Mouse (Mus musculus) C2C12 (cell line): ENCODE data around the gene Mrvi1. TPM values are rescaled to one million over a fixed set of nuclear protein-coding genes. Genes with fewer than 3 reads are reported as not detected.

Experiments
- H3K27me3 ChIP-seq: one replicate; pipeline ENCODE4 v1.6.1; 2011; ENCODE audit not compliant: control insufficient read depth, insufficient read depth, insufficient read length
- H3K36me3 ChIP-seq: one replicate; pipeline ENCODE4 v1.6.1; 2011; ENCODE audit not compliant: control insufficient read depth, insufficient read depth
- H3K4me3 ChIP-seq: one replicate; pipeline ENCODE4 v1.5.1; 2011; ENCODE audit warnings: mild to moderate bottlenecking, control low read depth; ENCODE audit not compliant: poor library complexity, insufficient read depth, severe bottlenecking
- H3K79me2 ChIP-seq: one replicate; pipeline ENCODE4 v1.6.1; 2011; ENCODE audit not compliant: control insufficient read depth, insufficient read depth
- H3K79me3 ChIP-seq: one replicate; pipeline ENCODE4 v1.6.1; 2011; ENCODE audit warnings: low read depth, control low read depth
- H3ac ChIP-seq: one replicate; pipeline ENCODE3; 2011; ENCODE audit warnings: low read depth; ENCODE audit not compliant: control insufficient read depth, insufficient read length
- CEBPB ChIP-seq: IDR thresholded peaks from one replicate; pipeline ENCODE4 v1.6.1; 2011; ENCODE audit warnings: low read depth, mild to moderate bottlenecking, control low read depth, moderate library complexity
- CTCF ChIP-seq: IDR thresholded peaks from one replicate; pipeline ENCODE4 v1.5.1; 2011; ENCODE audit not compliant: control insufficient read depth, insufficient read depth, insufficient read length
- FOSL1 ChIP-seq: IDR thresholded peaks from one replicate; pipeline ENCODE4 v1.8.0; 2011; ENCODE audit warnings: mild to moderate bottlenecking, low read length; ENCODE audit not compliant: poor library complexity, insufficient read depth, severe bottlenecking
- MAX ChIP-seq: IDR thresholded peaks from one replicate; pipeline ENCODE4 v1.6.1; 2011; ENCODE audit warnings: mild to moderate bottlenecking, control low read depth
- MYOD1 ChIP-seq: IDR thresholded peaks from one replicate; pipeline ENCODE4 v1.6.1; 2011; ENCODE audit warnings: low read depth; ENCODE audit not compliant: control insufficient read depth, insufficient read length
- MYOG ChIP-seq: IDR thresholded peaks from one replicate; pipeline ENCODE4 v1.6.1; 2011; ENCODE audit not compliant: control insufficient read depth, insufficient read length; ENCODE audit errors: extremely low read depth
- USF1 ChIP-seq: IDR thresholded peaks from one replicate; pipeline ENCODE4 v1.6.1; 2011; ENCODE audit warnings: low read depth, mild to moderate bottlenecking, control low read depth, moderate library complexity
- polyA plus RNA-seq: library from polyadenylated mRNA; unstranded; fragments of >200 nt; fragmentation: generic; extraction: Trizol; gene quantifications from one replicate; pipeline ENCODE4 v1.2.1, GENCODE M21; 2012; ENCODE audit warnings: missing spikeins

The Mrvi1 gene
- polyA plus RNA-seq, 1 experiment = 0.05 TPM

DNA sequence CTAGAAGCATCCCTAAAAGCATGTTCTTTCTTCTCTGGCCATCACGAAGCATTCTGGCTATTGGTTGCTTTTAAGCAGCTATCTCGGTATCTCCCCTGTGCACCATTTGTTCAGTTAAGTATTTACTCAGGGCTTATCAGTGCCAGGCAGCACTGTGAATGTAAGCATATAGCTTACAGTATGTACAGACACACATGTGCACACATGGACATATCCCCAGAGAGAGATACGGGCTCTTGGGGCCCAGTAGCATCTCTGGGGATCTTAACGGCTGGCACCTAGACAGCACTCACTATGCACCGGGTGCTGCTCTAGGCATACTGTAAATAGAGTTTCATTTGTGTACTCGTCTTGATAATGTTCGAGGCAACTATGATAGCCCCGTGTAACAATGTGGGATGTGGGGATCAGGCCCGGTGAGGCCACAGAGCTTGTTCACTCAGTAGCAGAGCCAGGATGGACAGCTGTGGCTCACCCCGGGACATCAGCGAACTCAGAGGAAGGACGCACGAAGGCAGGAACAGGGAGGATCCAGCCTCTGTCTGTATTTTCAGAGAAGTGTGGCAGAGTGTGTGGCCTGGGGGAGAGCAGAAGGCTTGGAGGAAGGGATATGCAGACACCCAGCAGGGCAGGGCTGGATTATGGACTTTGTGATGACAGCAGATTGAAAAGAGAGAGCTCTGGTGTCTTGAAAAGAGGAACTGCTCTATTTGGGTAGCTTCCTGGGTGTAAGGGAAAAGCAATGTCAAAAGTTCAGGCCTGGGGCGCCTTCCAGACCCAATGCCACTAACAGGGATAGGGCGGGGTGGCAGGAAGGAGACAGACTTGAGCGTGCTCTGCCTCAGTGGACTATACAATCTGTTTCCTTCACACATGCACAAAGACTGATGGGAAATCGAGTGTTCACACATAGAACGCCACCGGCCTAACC is 61.7 kb downstream of the Mrvi1 start:
- H3K79me3 ChIP-seq = no peaks in the 10 kb centered on the region
- TF ChIP-seq USF1 (no peak), MYOG (no peak), CTCF (no peak), MYOD1 (no peak), CEBPB (no peak), MAX (no peak), FOSL1 (no peak)
- no peaks in the 10 kb centered on the region for H3K36me3 ChIP-seq
- H3K4me3 ChIP-seq = no peak overlapping the region
- no peak overlapping the region for H3ac ChIP-seq
- H3K27me3 ChIP-seq = no peaks in the 10 kb centered on the region
- no peaks in the 10 kb centered on the region for H3K79me2 ChIP-seq

GRCm38 (mm10) chr7:110919721-110920120 is 62.5 kb downstream of the Mrvi1 start:
- TF ChIP-seq MYOG (no peak), CTCF (no peak), USF1 (no peak), MYOD1 (no peak), MAX (no peak), CEBPB (no peak), FOSL1 (no peak)
- no peaks in the 10 kb centered on the region for H3K36me3 ChIP-seq
- no peaks in the 10 kb centered on the region for H3K79me3 ChIP-seq
- H3K27me3 ChIP-seq = no peaks in the 10 kb centered on the region
- no peaks in the 10 kb centered on the region for H3K79me2 ChIP-seq
- H3K4me3 ChIP-seq = no peak overlapping the region
- no peak overlapping the region for H3ac ChIP-seq

DNA sequence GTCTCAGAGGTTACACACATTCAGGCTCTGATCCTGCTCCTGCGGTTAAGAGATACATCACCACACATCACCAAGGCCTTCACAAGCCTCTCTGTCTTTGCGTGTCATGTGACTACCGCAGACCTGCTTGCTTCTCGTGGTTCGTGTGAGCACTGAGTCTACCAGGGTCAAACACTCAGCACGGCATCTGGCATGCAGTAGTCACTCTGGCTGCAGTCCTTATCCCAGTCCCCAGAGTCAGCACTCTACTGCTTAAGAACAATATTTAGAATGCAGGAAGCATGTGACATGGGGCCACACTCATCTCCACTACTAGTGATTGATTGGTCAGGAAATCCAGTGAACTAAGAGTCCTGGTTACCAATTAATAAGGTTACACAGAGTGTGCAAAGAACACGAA is 66.3 kb downstream of the Mrvi1 start:
- no peak overlapping the region for H3K4me3 ChIP-seq
- H3K79me2 ChIP-seq = no peaks in the 10 kb centered on the region
- H3K27me3 ChIP-seq = no peaks in the 10 kb centered on the region
- H3K79me3 ChIP-seq = no peaks in the 10 kb centered on the region
- H3ac ChIP-seq = no peak overlapping the region
- H3K36me3 ChIP-seq = no peaks in the 10 kb centered on the region
- no peak for TF ChIP-seq MAX
- TF ChIP-seq USF1 = no peak
- TF ChIP-seq CEBPB = no peak
- TF ChIP-seq CTCF = no peak
- TF ChIP-seq MYOG = no peak
- no peak for TF ChIP-seq FOSL1
- TF ChIP-seq MYOD1 = no peak

GRCm38 (mm10) chr7:110914531-110914930 is 67.7 kb downstream of the Mrvi1 start:
- no peaks in the 10 kb centered on the region for H3K27me3 ChIP-seq
- no peaks in the 10 kb centered on the region for H3K79me2 ChIP-seq
- no peaks in the 10 kb centered on the region for H3K79me3 ChIP-seq
- no peak for TF ChIP-seq CEBPB
- no peak for TF ChIP-seq MAX
- TF ChIP-seq USF1 = no peak
- no peak for TF ChIP-seq FOSL1
- no peak for TF ChIP-seq MYOG
- no peak for TF ChIP-seq MYOD1
- TF ChIP-seq CTCF = no peak
- no peak overlapping the region for H3ac ChIP-seq
- H3K4me3 ChIP-seq = no peak overlapping the region
- no peaks in the 10 kb centered on the region for H3K36me3 ChIP-seq

- no peak for TF ChIP-seq FOSL1
- no peak for TF ChIP-seq USF1
- no peak overlapping the region for H3K4me3 ChIP-seq
These were observed 68.5 kb downstream of the Mrvi1 start for GRCm38 (mm10) chr7:110913754-110914153.

More at GRCm38 (mm10) chr7:110913754-110914153, 68.5 kb downstream of the Mrvi1 start:
- H3K79me2 ChIP-seq = no peaks in the 10 kb centered on the region
- no peak overlapping the region for H3ac ChIP-seq
- H3K79me3 ChIP-seq = no peaks in the 10 kb centered on the region
- H3K36me3 ChIP-seq = no peaks in the 10 kb centered on the region
- no peaks in the 10 kb centered on the region for H3K27me3 ChIP-seq
